Comparison of ENCODE assay signal across 10 mouse cellular contexts in genomic region chr2:20943730-20944454, GRCm38 (mm10). TPM values are rescaled to one million over a fixed set of nuclear protein-coding genes. Genes with fewer than 3 reads are reported as not detected.
DNase-seq lines count a peak whose midpoint lies in the region; ATAC-seq and TF ChIP-seq lines count a peak whose summit lies in the region.
"Had no signal": no experiment of that assay in that cellular context is flagged by ENCODE, and none has a peak within 500 bp of the region (broad histone marks: within the 10 kb centered on the region; RNA-seq: fewer than 3 reads in every experiment).

No protein-coding gene starts in this region.

- no peaks in the 10 kb centered on the region for H3K9me3 ChIP-seq in liver, embryonic 12.5 days (replicated peaks)
- no peaks in the 10 kb centered on the region for H3K9me3 ChIP-seq in liver, postnatal 0 days (ENCODE audit: low read length)
- no peaks in the 10 kb centered on the region for H3K9me3 ChIP-seq in hindbrain, embryonic 10.5 days

- TF ChIP-seq EP300 in liver, postnatal 0 days (IDR thresholded peaks at IDR 0.05; ENCODE audit: low read depth): no peak

- H3K9ac ChIP-seq in liver, embryonic 12.5 days: peak overlapping the region; percentile 25; the same call in 1 of the 2 replicates
- H3K9ac ChIP-seq in liver, postnatal 0 days (replicated peaks): no peak overlapping the region

- 46% methylated on average over 7 of the region's 7 CpGs for WGBS in liver, embryonic 12.5 days (ENCODE audit: insufficient replicate concordance)
- 55% methylated on average over 7 of the region's 7 CpGs for WGBS in liver, postnatal 0 days (ENCODE audit: insufficient replicate concordance)
- 32% methylated on average over 7 of the region's 7 CpGs for WGBS in hindbrain, embryonic 10.5 days

- DNase-seq in frontal cortex, postnatal 14 days (ENCODE audit: low spot score in 2 of 2): no peak
- DNase-seq in liver, postnatal 0 days: no peak
- no peak for DNase-seq in hindbrain, embryonic 10.5 days (ENCODE audit: low spot score)
- peak; percentile 36 for DNase-seq in retina, embryonic 14.5 days (ENCODE audit: low spot score)
- no peak for DNase-seq in cerebellum, postnatal 36 days
- DNase-seq in ovary, postnatal 14 days (ENCODE audit: low spot score): no peak
- DNase-seq: cerebellum, adult 11 months had no signal

- no peak overlapping the region for H3K4me3 ChIP-seq in liver, embryonic 12.5 days
- no peak overlapping the region for H3K4me3 ChIP-seq in liver, postnatal 0 days (ENCODE audit: low read depth, low read length)
- H3K4me3 ChIP-seq in hindbrain, embryonic 10.5 days: no peak overlapping the region

- TF ChIP-seq CTCF in liver, postnatal 0 days (IDR thresholded peaks at IDR 0.05; ENCODE audit: low read depth): no peak

- 0 out of 2 replicates have a peak overlapping the region, but pooled peaks have one; percentile 6 for H3K4me2 ChIP-seq in liver, embryonic 12.5 days
- H3K4me2 ChIP-seq in liver, postnatal 0 days (ENCODE audit: low read depth, low read length): no peak overlapping the region

- no peaks in the 10 kb centered on the region for H3K36me3 ChIP-seq in liver, embryonic 12.5 days
- H3K36me3 ChIP-seq in liver, postnatal 0 days (replicated peaks; ENCODE audit: insufficient read depth, low read length): no peaks in the 10 kb centered on the region
- H3K36me3 ChIP-seq in hindbrain, embryonic 10.5 days: peaks cover 10% of the 10 kb centered on the region

- peaks cover 71% of the 10 kb centered on the region for H3K4me1 ChIP-seq in liver, embryonic 12.5 days
- peaks cover 19% of the 10 kb centered on the region for H3K4me1 ChIP-seq in liver, postnatal 0 days (ENCODE audit: insufficient read depth)
- peaks cover 37% of the 10 kb centered on the region for H3K4me1 ChIP-seq in hindbrain, embryonic 10.5 days (replicated peaks)

- 0 out of 2 replicates have a peak, but pooled peaks have one; percentile 22 for ATAC-seq in frontal cortex, adult (ENCODE audit: low TSS enrichment)
- ATAC-seq in liver, embryonic 12.5 days: no peak
- ATAC-seq in liver, postnatal 0 days: no peak

- no peaks in the 10 kb centered on the region for H3K27me3 ChIP-seq in liver, embryonic 12.5 days (replicated peaks)
- no peaks in the 10 kb centered on the region for H3K27me3 ChIP-seq in liver, postnatal 0 days (ENCODE audit: insufficient read depth, low read length)
- no peaks in the 10 kb centered on the region for H3K27me3 ChIP-seq in hindbrain, embryonic 10.5 days (ENCODE audit: insufficient read depth, poor library complexity, severe bottlenecking)

- peak overlapping the region; percentile 6; the same call in 1 of the 2 replicates for H3K27ac ChIP-seq in liver, embryonic 12.5 days
- H3K27ac ChIP-seq in liver, postnatal 0 days (ENCODE audit: low read depth): no peak overlapping the region
- H3K27ac ChIP-seq in hindbrain, embryonic 10.5 days: peak overlapping the region; percentile 29; the same call in 1 of the 2 replicates
- H3K27ac ChIP-seq: macrophage had no signal

RNA-seq across cellular contexts. Expression of gene Arhgap21, which starts 24.8 kb away (rescaled TPM):
- 10.9 and 12.4 TPM in 2 replicates for polyA plus RNA-seq in liver, embryonic 12.5 days (2016; fragmentation: Nextera tagmentation; extraction: Ambion mirVana)
- polyA plus RNA-seq in liver, postnatal 0 days (2015; fragmentation: Nextera tagmentation; extraction: Ambion mirVana): 4.5 and 5.5 TPM in 2 replicates
- 31.8 and 39.9 TPM in 2 replicates for polyA plus RNA-seq in hindbrain, embryonic 10.5 days (2016; fragmentation: Nextera tagmentation; extraction: Ambion mirVana)
